Mouse (Mus musculus) forebrain, embryonic 16.5 days (tissue): ENCODE measurements around the gene Zfp319. TPM values are rescaled to one million over a fixed set of nuclear protein-coding genes. Genes with fewer than 3 reads are reported as not detected.
A peak's percentile ranks its signal among the peaks of the same experiment; 100 is the strongest.
"Not testable (repeated sequence)": the region's sequence is repeated elsewhere in the genome, so short reads cannot be mapped to it uniquely, and the experiment has no call there.

ENCODE experiments used
- ATAC-seq: fragments of 200-750 bp; cut with Nextera tagmentation; 2 replicates; pipeline ENCODE4 v1.8.0; 2017; ENCODE audit warnings: mild to moderate bottlenecking, moderate library complexity
- H3K27ac ChIP-seq: fragments of 300-500 bp; sonication (generic); 2 replicates; pipeline ENCODE4 v1.5.1; 2014; ENCODE audit warnings: low read length, control low read depth
- H3K27me3 ChIP-seq: fragments of 300-500 bp; sonication (generic); replicated peaks from 2 replicates; pipeline ENCODE4 v1.6.1; 2014; ENCODE audit warnings: low read length; ENCODE audit not compliant: control insufficient read depth, insufficient read depth
- H3K36me3 ChIP-seq: fragments of 300-500 bp; sonication (generic); 2 replicates; pipeline ENCODE4 v1.6.1; 2014; ENCODE audit not compliant: control insufficient read depth, insufficient read depth
- H3K4me1 ChIP-seq: fragments of 300-500 bp; sonication (generic); replicated peaks from 2 replicates; pipeline ENCODE4 v1.6.1; 2014; ENCODE audit warnings: low read length; ENCODE audit not compliant: control insufficient read depth, insufficient read depth
- H3K4me2 ChIP-seq: fragments of 300-500 bp; sonication (generic); 2 replicates; pipeline ENCODE4 v1.6.1; 2014; ENCODE audit warnings: mild to moderate bottlenecking, low read length, control low read depth
- H3K4me3 ChIP-seq: fragments of 300-500 bp; sonication (generic); replicated peaks from 2 replicates; pipeline ENCODE4 v1.5.1; 2014; ENCODE audit warnings: mild to moderate bottlenecking, low read length, control low read depth
- H3K9ac ChIP-seq: fragments of 300-500 bp; sonication (generic); replicated peaks from 2 replicates; pipeline ENCODE4 v1.6.1; 2014; ENCODE audit warnings: low read depth, low read length, control low read depth
- H3K9me3 ChIP-seq: fragments of 300-500 bp; sonication (generic); 2 replicates; pipeline ENCODE4 v1.6.1; 2016; ENCODE audit warnings: low read length; ENCODE audit not compliant: control insufficient read depth
- WGBS: fragments of 180-500 bp; shearing (Covaris S2); extraction: QIAGEN DNeasy Blood & Tissue Kit; methylation state at CpG from one replicate; pipeline ENCODE4 v1.1.7; 2014; 5-methylcytosine and 5-hydroxymethylcytosine counted together
- polyA plus RNA-seq: library from polyadenylated mRNA; unstranded; fragments of >200 nt; fragmentation: Nextera tagmentation; extraction: Ambion mirVana; gene quantifications from 2 replicates; pipeline ENCODE4 v1.2.1, GENCODE M21; 2015

Gene Zfp319
- polyA plus RNA-seq = 19.8 and 21.8 TPM in 2 replicates

- Histone ChIP-seq H3K27me3 (no peaks in the 10 kb centered on the region), H3K9me3 (no peaks in the 10 kb centered on the region), H3K27ac (peak within 1 kb of the TSS; percentile 94), H3K9ac (peak within 1 kb of the TSS; percentile 98), H3K4me3 (peak within 1 kb of the TSS; percentile 96), H3K4me2 (peak within 1 kb of the TSS; percentile 66), H3K36me3 (peaks cover 24% of the 10 kb centered on the region), H3K4me1 (peaks cover 27% of the 10 kb centered on the region)
- peak; percentile 94 for ATAC-seq
- WGBS = under 1% methylated on average over 78 of the region's 80 CpGs
These were observed at the start of gene Zfp319, which contains the start of gene Usb1 for GRCm38 (mm10) chr8:95331720-95332436. Gene Zfp319 (minus strand): TSS chr8:95331950. Gene Usb1 (plus strand): TSS chr8:95332284.

- Histone ChIP-seq H3K4me3 (no peak overlapping the region), H3K4me1 (no peaks in the 10 kb centered on the region; the same call in 1 of the 2 replicates), H3K4me2 (no peak overlapping the region), H3K27ac (no peak overlapping the region), H3K36me3 (no peaks in the 10 kb centered on the region), H3K9ac (no peak overlapping the region), H3K9me3 (peaks cover 3% of the 10 kb centered on the region; the same call in 1 of the 2 replicates), H3K27me3 (no peaks in the 10 kb centered on the region)
- no peak for ATAC-seq
These were observed 49.2 kb upstream of the Zfp319 start for GRCm38 (mm10) chr8:95380953-95381352.

- not testable (repeated sequence) for H3K4me1 ChIP-seq, H3K36me3 ChIP-seq, H3K4me2 ChIP-seq, H3K4me3 ChIP-seq, H3K27ac ChIP-seq, H3K9ac ChIP-seq, H3K27me3 ChIP-seq, ATAC-seq, H3K9me3 ChIP-seq
- WGBS = 96% methylated on average over 11 of the region's 11 CpGs
These were observed 47.2 kb upstream of the Zfp319 start for GRCm38 (mm10) chr8:95378928-95379327.

DNA sequence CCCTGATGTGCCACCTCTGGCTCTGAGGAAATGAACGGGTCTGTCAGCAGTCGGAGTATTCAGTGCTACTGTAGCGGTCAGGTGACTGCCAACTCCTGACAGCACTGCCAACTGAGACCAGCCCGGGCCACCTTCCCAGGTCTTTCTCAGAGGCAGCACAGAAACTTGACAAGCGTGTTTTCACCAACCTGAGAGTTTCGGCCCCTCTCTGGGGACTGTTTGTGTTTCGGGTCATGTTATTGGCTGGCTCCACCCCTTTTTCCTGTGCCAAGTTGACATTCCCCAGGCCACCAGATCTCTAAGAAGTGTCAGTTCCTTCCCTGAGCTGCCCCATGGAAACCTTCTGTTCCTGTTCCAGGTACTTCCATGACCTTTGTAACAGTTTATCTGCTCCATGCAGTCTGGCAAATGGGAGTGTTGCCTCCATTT is 46.1 kb upstream of the Zfp319 start:
- no peaks in the 10 kb centered on the region for H3K9me3 ChIP-seq
- no peak overlapping the region for H3K4me2 ChIP-seq
- H3K27ac ChIP-seq = no peak overlapping the region
- WGBS = 53% methylated on average over 7 of the region's 7 CpGs
- H3K4me3 ChIP-seq = no peak overlapping the region
- no peaks in the 10 kb centered on the region for H3K27me3 ChIP-seq
- no peaks in the 10 kb centered on the region; the same call in 1 of the 2 replicates for H3K4me1 ChIP-seq
- no peaks in the 10 kb centered on the region for H3K36me3 ChIP-seq
- no peak for ATAC-seq
- H3K9ac ChIP-seq = no peak overlapping the region

- no peaks in the 10 kb centered on the region for H3K27me3 ChIP-seq
- no peak overlapping the region for H3K4me2 ChIP-seq
- no peak overlapping the region for H3K9ac ChIP-seq
- no peaks in the 10 kb centered on the region for H3K36me3 ChIP-seq
- no peak overlapping the region for H3K4me3 ChIP-seq
- no peak for ATAC-seq
- 86% methylated on average over 4 of the region's 4 CpGs for WGBS
- no peaks in the 10 kb centered on the region; the same call in 1 of the 2 replicates for H3K4me1 ChIP-seq
- H3K9me3 ChIP-seq = no peaks in the 10 kb centered on the region
- no peak overlapping the region for H3K27ac ChIP-seq
These were observed 45.4 kb upstream of the Zfp319 start for GRCm38 (mm10) chr8:95377101-95377500.

DNA sequence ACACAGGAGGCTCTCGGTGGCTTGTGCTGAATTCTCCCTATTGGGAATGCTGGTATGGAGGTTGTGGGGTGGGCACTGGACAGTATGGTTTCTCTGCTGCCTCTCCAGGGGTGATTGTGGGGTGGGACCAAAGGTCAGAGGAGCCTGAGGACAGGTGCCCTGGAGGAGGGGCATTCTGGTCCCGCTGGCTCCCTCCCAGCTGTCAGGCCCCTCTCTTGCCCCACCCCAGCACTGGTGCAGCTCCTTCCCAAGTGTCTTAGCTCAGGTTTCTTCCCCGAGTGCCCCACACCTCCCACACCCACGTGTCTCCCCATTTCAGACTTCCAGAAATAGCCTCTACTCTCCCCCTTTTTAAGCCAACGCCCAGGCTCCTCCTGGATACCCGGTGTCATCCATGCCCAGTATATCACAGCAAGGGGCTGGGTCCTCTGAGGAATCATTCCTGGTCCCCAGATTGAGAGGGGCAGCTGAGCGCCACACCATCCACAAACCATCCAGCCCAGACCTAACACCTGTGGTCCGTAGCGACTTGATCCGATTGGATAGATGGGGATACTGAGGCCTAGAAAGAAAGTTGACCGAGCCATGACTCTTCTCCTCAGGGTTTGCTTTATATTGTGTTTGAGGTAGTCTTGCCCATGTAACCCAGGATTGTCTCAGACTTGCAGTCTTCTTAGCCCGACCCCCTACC is 44.7 kb upstream of the Zfp319 start:
- no peak for ATAC-seq
- Histone ChIP-seq H3K4me1 (no peaks in the 10 kb centered on the region; the same call in 1 of the 2 replicates), H3K9ac (no peak overlapping the region), H3K27me3 (no peaks in the 10 kb centered on the region), H3K4me3 (no peak overlapping the region), H3K4me2 (no peak overlapping the region), H3K9me3 (no peaks in the 10 kb centered on the region), H3K36me3 (no peaks in the 10 kb centered on the region), H3K27ac (no peak overlapping the region)
- WGBS = 88% methylated on average over 12 of the region's 12 CpGs

DNA sequence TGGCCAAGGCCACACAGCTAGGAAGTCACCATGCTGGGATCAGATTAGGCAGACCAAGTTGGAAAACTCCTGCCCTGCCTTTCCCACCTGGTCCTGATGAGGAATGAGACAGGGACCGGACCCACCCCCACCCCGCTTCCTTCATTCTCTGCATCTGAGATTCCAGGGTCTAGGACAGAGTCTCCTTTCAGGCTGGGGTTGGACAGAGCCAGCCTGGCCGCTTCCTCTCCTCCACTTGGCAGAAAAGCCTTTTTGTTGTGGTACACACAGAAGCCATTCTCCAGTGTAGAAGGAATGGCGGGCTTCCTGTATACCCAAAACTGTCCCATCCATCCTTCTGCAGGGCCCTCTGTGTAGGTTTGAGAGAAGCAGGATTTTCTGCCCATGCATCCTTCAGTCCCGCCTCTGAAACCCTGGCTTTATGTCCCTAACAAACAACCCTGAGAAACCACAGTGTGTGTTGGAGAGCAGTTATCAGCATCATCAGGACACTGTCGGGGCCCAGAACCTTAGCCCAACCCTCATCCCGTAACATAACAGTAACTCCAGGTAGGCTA is 43.7 kb upstream of the Zfp319 start:
- no peaks in the 10 kb centered on the region; the same call in 1 of the 2 replicates for H3K4me1 ChIP-seq
- H3K4me3 ChIP-seq = no peak overlapping the region
- H3K4me2 ChIP-seq = no peak overlapping the region
- ATAC-seq = 0 out of 2 replicates have a peak, but pooled peaks have one; percentile 15
- WGBS = 85% methylated on average over 7 of the region's 7 CpGs
- H3K27me3 ChIP-seq = no peaks in the 10 kb centered on the region
- H3K27ac ChIP-seq = no peak overlapping the region
- H3K36me3 ChIP-seq = no peaks in the 10 kb centered on the region
- H3K9ac ChIP-seq = no peak overlapping the region
- H3K9me3 ChIP-seq = no peaks in the 10 kb centered on the region

- Histone ChIP-seq H3K27ac (no peak overlapping the region), H3K4me1 (no peaks in the 10 kb centered on the region; the same call in 1 of the 2 replicates), H3K27me3 (no peaks in the 10 kb centered on the region), H3K9ac (no peak overlapping the region), H3K4me2 (no peak overlapping the region), H3K4me3 (no peak overlapping the region), H3K36me3 (no peaks in the 10 kb centered on the region), H3K9me3 (no peaks in the 10 kb centered on the region)
- 84% methylated on average over 3 of the region's 3 CpGs for WGBS
- no peak for ATAC-seq
These were observed 42.7 kb upstream of the Zfp319 start for GRCm38 (mm10) chr8:95374429-95374828.

DNA sequence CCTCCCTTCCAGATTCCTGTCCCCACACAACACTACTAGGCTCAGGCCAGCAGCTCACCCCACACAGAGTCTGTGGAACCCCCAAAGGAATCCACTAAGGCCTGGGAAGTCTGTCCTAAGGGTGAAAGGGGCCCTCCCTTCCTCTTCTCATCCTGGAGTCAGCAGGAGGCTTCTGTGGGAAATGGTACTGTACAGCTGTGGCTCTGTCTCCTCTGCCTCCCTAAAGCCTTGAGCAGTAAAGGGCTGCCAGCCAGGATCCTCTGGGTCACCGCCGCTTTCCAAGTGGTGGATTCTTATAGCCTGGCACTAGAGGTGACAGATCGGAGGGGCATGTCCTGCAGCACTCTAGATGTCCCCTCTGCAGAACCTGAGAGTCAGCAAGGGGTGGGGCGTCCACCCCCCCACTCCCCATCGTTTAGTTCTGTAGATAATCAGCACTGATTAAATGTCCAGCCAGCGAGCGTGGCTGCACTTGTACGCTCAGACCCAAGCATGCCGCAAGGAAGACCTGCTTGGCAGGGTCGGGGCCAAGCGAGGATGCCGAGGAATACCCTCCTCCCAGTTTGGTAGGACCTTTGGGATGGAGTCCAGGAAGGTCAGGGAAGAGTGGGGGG is 41.7 kb upstream of the Zfp319 start:
- Histone ChIP-seq H3K4me1 (no peaks in the 10 kb centered on the region; the same call in 1 of the 2 replicates), H3K4me2 (no peak overlapping the region), H3K36me3 (no peaks in the 10 kb centered on the region), H3K9me3 (no peaks in the 10 kb centered on the region), H3K4me3 (no peak overlapping the region), H3K27me3 (no peaks in the 10 kb centered on the region), H3K9ac (no peak overlapping the region), H3K27ac (no peak overlapping the region)
- WGBS = 90% methylated on average over 12 of the region's 12 CpGs
- ATAC-seq = no peak
